Mouse (Mus musculus) C2C12 (cell line): ENCODE results near the gene Taf1b. TPM values are rescaled to one million over a fixed set of nuclear protein-coding genes. Genes with fewer than 3 reads are reported as not detected.

Experiments used
- H3K27me3 ChIP-seq: one replicate; pipeline ENCODE4 v1.6.1; 2011; ENCODE audit not compliant: control insufficient read depth, insufficient read depth, insufficient read length
- H3K36me3 ChIP-seq: one replicate; pipeline ENCODE4 v1.6.1; 2011; ENCODE audit not compliant: control insufficient read depth, insufficient read depth
- H3K4me3 ChIP-seq: one replicate; pipeline ENCODE4 v1.5.1; 2011; ENCODE audit warnings: mild to moderate bottlenecking, control low read depth; ENCODE audit not compliant: poor library complexity, insufficient read depth, severe bottlenecking
- H3K79me2 ChIP-seq: one replicate; pipeline ENCODE4 v1.6.1; 2011; ENCODE audit not compliant: control insufficient read depth, insufficient read depth
- H3K79me3 ChIP-seq: one replicate; pipeline ENCODE4 v1.6.1; 2011; ENCODE audit warnings: low read depth, control low read depth
- H3ac ChIP-seq: one replicate; pipeline ENCODE3; 2011; ENCODE audit warnings: low read depth; ENCODE audit not compliant: control insufficient read depth, insufficient read length
- CEBPB ChIP-seq: IDR thresholded peaks from one replicate; pipeline ENCODE4 v1.6.1; 2011; ENCODE audit warnings: low read depth, mild to moderate bottlenecking, control low read depth, moderate library complexity
- CTCF ChIP-seq: IDR thresholded peaks from one replicate; pipeline ENCODE4 v1.5.1; 2011; ENCODE audit not compliant: control insufficient read depth, insufficient read depth, insufficient read length
- FOSL1 ChIP-seq: IDR thresholded peaks from one replicate; pipeline ENCODE4 v1.8.0; 2011; ENCODE audit warnings: mild to moderate bottlenecking, low read length; ENCODE audit not compliant: poor library complexity, insufficient read depth, severe bottlenecking
- MAX ChIP-seq: IDR thresholded peaks from one replicate; pipeline ENCODE4 v1.6.1; 2011; ENCODE audit warnings: mild to moderate bottlenecking, control low read depth
- MYOD1 ChIP-seq: IDR thresholded peaks from one replicate; pipeline ENCODE4 v1.6.1; 2011; ENCODE audit warnings: low read depth; ENCODE audit not compliant: control insufficient read depth, insufficient read length
- MYOG ChIP-seq: IDR thresholded peaks from one replicate; pipeline ENCODE4 v1.6.1; 2011; ENCODE audit not compliant: control insufficient read depth, insufficient read length; ENCODE audit errors: extremely low read depth
- USF1 ChIP-seq: IDR thresholded peaks from one replicate; pipeline ENCODE4 v1.6.1; 2011; ENCODE audit warnings: low read depth, mild to moderate bottlenecking, control low read depth, moderate library complexity
- polyA plus RNA-seq: library from polyadenylated mRNA; unstranded; fragments of >200 nt; fragmentation: generic; extraction: Trizol; gene quantifications from one replicate; pipeline ENCODE4 v1.2.1, GENCODE M21; 2012; ENCODE audit warnings: missing spikeins

The Taf1b gene
- polyA plus RNA-seq, 1 experiment = 8.6 TPM

- H3K79me3 ChIP-seq = no peaks in the 10 kb centered on the region
- H3ac ChIP-seq = no peak overlapping the region
- H3K4me3 ChIP-seq = no peak overlapping the region
- TF ChIP-seq CTCF (no peak), CEBPB (no peak), MAX (no peak), MYOD1 (no peak), MYOG (no peak), USF1 (no peak), FOSL1 (no peak)
- no peaks in the 10 kb centered on the region for H3K27me3 ChIP-seq
- no peaks in the 10 kb centered on the region for H3K79me2 ChIP-seq
- no peaks in the 10 kb centered on the region for H3K36me3 ChIP-seq
These were observed 82.3 kb downstream of the Taf1b start for GRCm38 (mm10) chr12:24580452-24580851.

GRCm38 (mm10) chr12:24580996-24581683 lies 83.0 kb downstream of the Taf1b start:
- H3K36me3 ChIP-seq = no peaks in the 10 kb centered on the region
- TF ChIP-seq USF1 = no peak
- no peak for TF ChIP-seq FOSL1
- TF ChIP-seq CTCF = no peak
- TF ChIP-seq MYOG = no peak
- no peak for TF ChIP-seq CEBPB
- no peak for TF ChIP-seq MYOD1
- TF ChIP-seq MAX = no peak
- no peaks in the 10 kb centered on the region for H3K27me3 ChIP-seq
- no peaks in the 10 kb centered on the region for H3K79me2 ChIP-seq
- H3K79me3 ChIP-seq = no peaks in the 10 kb centered on the region
- no peak overlapping the region for H3ac ChIP-seq
- H3K4me3 ChIP-seq = no peak overlapping the region

GRCm38 (mm10) chr12:24583653-24584052 lies 85.5 kb downstream of the Taf1b start:
- Histone ChIP-seq H3ac (no peak overlapping the region), H3K79me3 (no peaks in the 10 kb centered on the region), H3K79me2 (no peaks in the 10 kb centered on the region), H3K4me3 (no peak overlapping the region), H3K36me3 (no peaks in the 10 kb centered on the region), H3K27me3 (no peaks in the 10 kb centered on the region)
- TF ChIP-seq MAX (no peak), USF1 (no peak), MYOG (no peak), CEBPB (no peak), MYOD1 (no peak), FOSL1 (no peak), CTCF (no peak)

- no peak overlapping the region for H3ac ChIP-seq
- H3K36me3 ChIP-seq = no peaks in the 10 kb centered on the region
- TF ChIP-seq MYOG (no peak), USF1 (no peak), CEBPB (no peak), CTCF (no peak), MYOD1 (no peak), MAX (no peak), FOSL1 (no peak)
- H3K79me3 ChIP-seq = no peaks in the 10 kb centered on the region
- H3K79me2 ChIP-seq = no peaks in the 10 kb centered on the region
- no peaks in the 10 kb centered on the region for H3K27me3 ChIP-seq
- no peak overlapping the region for H3K4me3 ChIP-seq
These were observed 86.7 kb downstream of the Taf1b start for GRCm38 (mm10) chr12:24584835-24585234.

- TF ChIP-seq MYOD1 (no peak), MYOG (no peak), FOSL1 (no peak), MAX (no peak), USF1 (no peak), CEBPB (no peak), CTCF (no peak)
- Histone ChIP-seq H3K79me3 (no peaks in the 10 kb centered on the region), H3ac (no peak overlapping the region), H3K27me3 (no peaks in the 10 kb centered on the region), H3K36me3 (no peaks in the 10 kb centered on the region), H3K4me3 (no peak overlapping the region), H3K79me2 (no peaks in the 10 kb centered on the region)
These were observed 88.0 kb downstream of the Taf1b start for GRCm38 (mm10) chr12:24586193-24586592.

GRCm38 (mm10) chr12:24590371-24590770 lies 92.2 kb downstream of the Taf1b start:
- TF ChIP-seq USF1 (no peak), MYOG (no peak), FOSL1 (no peak), CTCF (no peak), MYOD1 (no peak)
- Histone ChIP-seq H3K4me3 (no peak overlapping the region), H3ac (no peak overlapping the region), H3K36me3 (no peaks in the 10 kb centered on the region), H3K27me3 (no peaks in the 10 kb centered on the region), H3K79me2 (no peaks in the 10 kb centered on the region), H3K79me3 (no peaks in the 10 kb centered on the region)
